Mouse (Mus musculus): ENCODE measurements around the gene Phf11c. TPM values are rescaled to one million over a fixed set of nuclear protein-coding genes. Genes with fewer than 3 reads are reported as not detected.
A peak's percentile ranks its signal among the peaks of the same experiment; 100 is the strongest.

Phf11c gene
- 0.55 and 0.63 TPM in 2 replicates for polyA plus RNA-seq (2015; fragmentation: Nextera tagmentation; extraction: Ambion mirVana)

DNA sequence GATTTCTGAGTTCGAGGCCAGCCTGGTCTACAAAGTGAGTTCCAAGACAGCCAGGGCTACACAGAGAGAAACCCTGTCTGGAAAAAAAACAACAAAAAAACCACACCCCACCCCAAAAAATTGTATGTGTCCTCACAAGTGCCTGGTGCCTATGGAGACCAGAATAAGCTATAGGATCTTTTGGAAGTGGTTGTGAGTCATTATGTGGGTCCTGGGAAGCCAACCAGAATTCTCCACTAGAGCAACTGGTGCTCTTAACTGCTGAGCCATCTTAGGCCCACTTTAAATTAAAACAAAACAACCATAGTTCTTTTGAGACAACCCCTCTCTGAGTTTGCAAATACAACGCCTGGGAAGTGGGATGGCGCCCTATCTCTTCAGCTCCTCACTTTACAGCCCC lies at the start of gene Phf11c:
Gene Phf11c (minus strand): TSS at position 101 of the 400 bp plus-strand sequence.
- Histone ChIP-seq H3K9ac (no peak within 1 kb of the TSS), H3K27ac (no peak within 1 kb of the TSS), H3K9me3 (no peaks in the 10 kb centered on the region), H3K4me3 (no peak within 1 kb of the TSS), H3K4me2 (no peak within 1 kb of the TSS), H3K36me3 (no peaks in the 10 kb centered on the region), H3K27me3 (no peaks in the 10 kb centered on the region), H3K4me1 (no peaks in the 10 kb centered on the region)
- no peak for ATAC-seq (ENCODE audit: insufficient number of reproducible peaks, insufficient read depth, low FRiP score, low TSS enrichment, low read depth)
- WGBS = 93% methylated on average over 3 of the region's 3 CpGs

GRCm38 (mm10) chr14:59441472-59441805 lies 46.3 kb upstream of the Phf11c start:
- H3K4me3 ChIP-seq = peak overlapping the region; percentile 85
- H3K9ac ChIP-seq = peak overlapping the region; percentile 90
- H3K27ac ChIP-seq = 0 out of 2 replicates have a peak overlapping the region, but pooled peaks have one; percentile 70
- peak overlapping the region; percentile 83 for H3K4me2 ChIP-seq
- H3K27me3 ChIP-seq = no peaks in the 10 kb centered on the region
- 13% methylated on average over 6 of the region's 6 CpGs for WGBS
- H3K4me1 ChIP-seq = peaks cover 11% of the 10 kb centered on the region
- no peak for ATAC-seq (ENCODE audit: insufficient number of reproducible peaks, insufficient read depth, low FRiP score, low TSS enrichment, low read depth)
- H3K36me3 ChIP-seq = no peaks in the 10 kb centered on the region
- no peaks in the 10 kb centered on the region for H3K9me3 ChIP-seq

- ATAC-seq (ENCODE audit: insufficient number of reproducible peaks, insufficient read depth, low FRiP score, low TSS enrichment, low read depth) = peak; percentile 100
- Histone ChIP-seq H3K4me3 (peak within 1 kb of the TSS; percentile 85), H3K27me3 (no peaks in the 10 kb centered on the region), H3K27ac (peak within 1 kb of the TSS; percentile 70), H3K9me3 (no peaks in the 10 kb centered on the region), H3K36me3 (no peaks in the 10 kb centered on the region), H3K4me1 (peaks cover 11% of the 10 kb centered on the region), H3K9ac (peak within 1 kb of the TSS; percentile 90), H3K4me2 (peak within 1 kb of the TSS; percentile 83)
- under 1% methylated on average over 66 of the region's 66 CpGs for WGBS
Observed at GRCm38 (mm10) chr14:59440558-59441471, 45.6 kb upstream of the Phf11c start, which contains the start of the genes Setdb2 and Cab39l. Gene Setdb2, minus strand, starts transcription at chr14:59440884. Gene Cab39l, plus strand, starts transcription at chr14:59440972.

DNA sequence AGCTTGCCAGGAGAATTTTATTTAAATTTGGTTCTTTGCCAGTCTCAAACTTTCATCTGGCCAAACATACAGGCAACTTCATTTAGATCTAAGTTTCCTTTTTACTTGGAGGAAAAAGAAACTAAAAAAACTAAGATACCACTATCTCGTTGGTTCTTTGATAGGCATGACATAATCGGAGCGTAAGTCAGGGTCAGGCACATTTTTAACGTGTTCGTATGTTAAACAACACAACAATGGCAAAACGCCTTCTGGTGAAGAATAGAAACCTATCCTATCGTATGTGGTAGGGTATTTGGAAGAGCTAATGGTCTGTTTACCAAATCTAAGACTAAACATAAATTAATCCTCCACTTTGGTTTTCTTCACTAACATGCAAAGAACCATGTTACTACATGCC lies 44.9 kb upstream of the Phf11c start:
- peak overlapping the region; percentile 90 for H3K9ac ChIP-seq
- 22% methylated on average over 7 of the region's 7 CpGs for WGBS
- H3K27ac ChIP-seq = no peak overlapping the region
- no peaks in the 10 kb centered on the region for H3K9me3 ChIP-seq
- peak overlapping the region; percentile 83 for H3K4me2 ChIP-seq
- peak overlapping the region; percentile 85 for H3K4me3 ChIP-seq
- ATAC-seq (ENCODE audit: insufficient number of reproducible peaks, insufficient read depth, low FRiP score, low TSS enrichment, low read depth) = no peak
- H3K4me1 ChIP-seq = peaks cover 11% of the 10 kb centered on the region
- H3K36me3 ChIP-seq = no peaks in the 10 kb centered on the region
- no peaks in the 10 kb centered on the region for H3K27me3 ChIP-seq

DNA sequence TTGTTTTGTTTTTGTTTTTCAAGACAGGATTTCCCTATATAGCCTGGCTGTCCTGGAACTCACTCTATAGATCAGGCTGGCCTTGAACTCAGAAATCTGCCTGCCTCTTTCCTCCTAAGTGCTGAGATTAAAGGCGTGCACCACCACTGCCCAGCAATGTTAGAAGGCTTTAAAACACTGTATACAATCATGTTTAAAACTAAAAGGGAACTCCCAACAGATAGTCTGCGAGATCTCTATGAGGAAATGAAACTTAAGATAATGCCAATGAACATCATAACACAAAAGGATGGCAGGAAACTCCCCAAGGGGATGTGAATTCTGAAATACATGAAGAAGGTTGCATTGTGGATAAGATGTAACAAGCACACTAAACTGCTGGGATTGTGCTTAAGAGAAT lies 43.3 kb upstream of the Phf11c start:
- no peak overlapping the region for H3K4me3 ChIP-seq
- H3K4me1 ChIP-seq = peaks cover 11% of the 10 kb centered on the region
- H3K4me2 ChIP-seq = no peak overlapping the region
- no peaks in the 10 kb centered on the region for H3K9me3 ChIP-seq
- H3K27ac ChIP-seq = no peak overlapping the region
- no peaks in the 10 kb centered on the region for H3K27me3 ChIP-seq
- ATAC-seq (ENCODE audit: insufficient number of reproducible peaks, insufficient read depth, low FRiP score, low TSS enrichment, low read depth) = no peak
- no peak overlapping the region for H3K9ac ChIP-seq
- WGBS = 89% methylated on average over 2 of the region's 2 CpGs
- no peaks in the 10 kb centered on the region for H3K36me3 ChIP-seq

DNA sequence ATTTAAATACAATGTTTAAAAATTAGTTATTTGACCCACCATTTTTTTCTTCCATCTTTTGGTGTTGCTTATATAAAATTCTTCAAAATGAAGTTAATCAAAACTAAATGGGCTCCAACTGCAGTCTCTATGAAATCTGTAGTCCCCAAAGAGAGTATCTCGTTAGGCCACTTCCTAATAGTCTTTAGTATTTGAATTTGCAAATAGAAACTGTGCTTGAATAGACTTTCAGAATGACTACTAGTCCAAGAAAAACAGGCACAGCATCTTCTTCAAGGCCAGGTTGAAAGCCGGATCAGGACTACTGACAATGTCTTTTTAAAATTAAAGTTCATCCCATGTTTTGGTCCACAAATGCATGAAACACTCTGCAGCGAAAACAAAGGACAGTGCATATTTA lies 42.2 kb upstream of the Phf11c start:
- no peak overlapping the region for H3K27ac ChIP-seq
- no peaks in the 10 kb centered on the region for H3K27me3 ChIP-seq
- 84% methylated on average over 3 of the region's 3 CpGs for WGBS
- H3K4me1 ChIP-seq = peaks cover 11% of the 10 kb centered on the region
- H3K4me3 ChIP-seq = no peak overlapping the region
- ATAC-seq (ENCODE audit: insufficient number of reproducible peaks, insufficient read depth, low FRiP score, low TSS enrichment, low read depth) = no peak
- H3K9me3 ChIP-seq = no peaks in the 10 kb centered on the region
- no peaks in the 10 kb centered on the region for H3K36me3 ChIP-seq
- H3K9ac ChIP-seq = no peak overlapping the region
- H3K4me2 ChIP-seq = no peak overlapping the region

GRCm38 (mm10) chr14:59435206-59435605 lies 40.0 kb upstream of the Phf11c start:
- Histone ChIP-seq H3K9ac (no peak overlapping the region), H3K27ac (no peak overlapping the region), H3K4me1 (peaks cover 11% of the 10 kb centered on the region), H3K36me3 (no peaks in the 10 kb centered on the region), H3K9me3 (no peaks in the 10 kb centered on the region), H3K4me2 (no peak overlapping the region), H3K4me3 (no peak overlapping the region), H3K27me3 (no peaks in the 10 kb centered on the region)
- ATAC-seq (ENCODE audit: insufficient number of reproducible peaks, insufficient read depth, low FRiP score, low TSS enrichment, low read depth) = no peak

- Histone ChIP-seq H3K9me3 (no peaks in the 10 kb centered on the region), H3K4me2 (no peak overlapping the region), H3K9ac (no peak overlapping the region), H3K27me3 (no peaks in the 10 kb centered on the region), H3K36me3 (no peaks in the 10 kb centered on the region), H3K4me1 (no peaks in the 10 kb centered on the region), H3K27ac (no peak overlapping the region), H3K4me3 (no peak overlapping the region)
- ATAC-seq (ENCODE audit: insufficient number of reproducible peaks, insufficient read depth, low FRiP score, low TSS enrichment, low read depth) = no peak
- WGBS = 71% methylated on average over 2 of the region's 2 CpGs
Observed at GRCm38 (mm10) chr14:59433902-59434301, 38.7 kb upstream of the Phf11c start.

- ATAC-seq (ENCODE audit: insufficient number of reproducible peaks, insufficient read depth, low FRiP score, low TSS enrichment, low read depth) = no peak
- H3K36me3 ChIP-seq = no peaks in the 10 kb centered on the region
- H3K4me2 ChIP-seq = no peak overlapping the region
- H3K4me3 ChIP-seq = no peak overlapping the region
- H3K9ac ChIP-seq = no peak overlapping the region
- H3K27me3 ChIP-seq = no peaks in the 10 kb centered on the region
- H3K27ac ChIP-seq = no peak overlapping the region
- no peaks in the 10 kb centered on the region for H3K9me3 ChIP-seq
- WGBS = 92% methylated on average over 1 of the region's 1 CpGs
- H3K4me1 ChIP-seq = no peaks in the 10 kb centered on the region
Observed at GRCm38 (mm10) chr14:59430556-59430955, 35.4 kb upstream of the Phf11c start.

GRCm38 (mm10) chr14:59422912-59423663 lies 27.9 kb upstream of the Phf11c start:
- WGBS = 62% methylated on average over 11 of the region's 11 CpGs
- no peaks in the 10 kb centered on the region for H3K27me3 ChIP-seq
- peaks cover 3% of the 10 kb centered on the region; the same call in 1 of the 2 replicates for H3K36me3 ChIP-seq
- H3K27ac ChIP-seq = no peak overlapping the region
- no peaks in the 10 kb centered on the region for H3K4me1 ChIP-seq
- H3K4me3 ChIP-seq = no peak overlapping the region
- no peak overlapping the region for H3K4me2 ChIP-seq
- H3K9me3 ChIP-seq = no peaks in the 10 kb centered on the region
- H3K9ac ChIP-seq = no peak overlapping the region
- ATAC-seq (ENCODE audit: insufficient number of reproducible peaks, insufficient read depth, low FRiP score, low TSS enrichment, low read depth) = no peak

DNA sequence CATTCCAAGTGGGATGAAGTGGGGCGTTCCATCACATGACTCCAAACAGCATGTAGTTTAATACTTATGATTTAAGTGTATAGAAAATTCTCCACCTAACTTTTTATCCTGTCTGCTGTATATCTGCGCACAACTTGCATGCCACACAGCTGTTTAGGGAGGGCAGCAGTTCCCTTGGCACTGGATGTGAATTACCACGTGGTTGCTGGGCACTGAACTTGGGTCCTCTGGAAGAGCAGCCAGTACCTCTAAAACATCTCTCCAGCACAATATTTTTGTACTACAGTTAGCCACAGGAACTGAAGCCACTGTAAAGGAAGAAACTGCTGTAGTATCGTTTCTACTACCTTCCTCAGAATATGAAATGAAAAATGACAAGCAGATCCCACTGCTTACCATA lies 23.0 kb upstream of the Phf11c start:
- H3K9ac ChIP-seq = no peak overlapping the region
- no peaks in the 10 kb centered on the region for H3K9me3 ChIP-seq
- no peak for ATAC-seq (ENCODE audit: insufficient number of reproducible peaks, insufficient read depth, low FRiP score, low TSS enrichment, low read depth)
- H3K27ac ChIP-seq = no peak overlapping the region
- H3K4me3 ChIP-seq = no peak overlapping the region
- H3K27me3 ChIP-seq = no peaks in the 10 kb centered on the region
- H3K4me1 ChIP-seq = no peaks in the 10 kb centered on the region
- peaks cover 14% of the 10 kb centered on the region for H3K36me3 ChIP-seq
- no peak overlapping the region for H3K4me2 ChIP-seq
- WGBS = 91% methylated on average over 4 of the region's 4 CpGs

Data from embryonic facial prominence, embryonic 13.5 days (tissue).